Mouse (Mus musculus) liver, adult 10 weeks (tissue): Measurements from ENCODE around the gene Topaz1. TPM values are rescaled to one million over a fixed set of nuclear protein-coding genes. Genes with fewer than 3 reads are reported as not detected.

ENCODE experiments used
- polyA plus RNA-seq: library from polyadenylated mRNA; stranded (reverse); fragments of 350-450 nt; fragmentation: Illumina TruSeq; extraction: RNeasy Lipid Tissue Mini Kit (QIAGEN cat#74804); gene quantifications from one replicate; pipeline ENCODE4 v1.2.3, GENCODE M21; 2014; ENCODE audit warnings: low read depth, low replicate concordance

Gene Topaz1
- not detected for polyA plus RNA-seq

DNA sequence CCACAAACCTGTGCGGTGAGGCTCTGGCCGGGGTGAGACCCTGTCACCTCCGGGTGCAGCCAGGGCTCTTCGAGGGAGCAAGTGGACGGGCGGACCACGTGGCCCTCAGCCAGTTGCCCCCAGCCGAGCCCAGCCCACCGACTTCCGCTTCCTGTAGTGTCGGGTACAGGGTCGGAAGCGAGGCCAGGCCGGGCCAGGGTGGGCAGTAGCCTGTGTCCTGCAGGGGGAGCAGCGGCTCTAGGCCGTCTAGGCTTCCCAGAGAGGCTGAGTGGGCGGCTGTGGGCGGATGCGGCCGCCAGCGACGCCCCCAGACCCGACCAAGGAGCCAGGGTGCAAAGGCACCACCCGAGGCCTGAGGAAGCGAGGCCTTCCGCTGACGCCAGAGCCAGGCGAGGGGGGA lies at the start of gene Topaz1:
Topaz1 (plus strand) TSS at position 287 of the 400 bp plus-strand sequence.

DNA sequence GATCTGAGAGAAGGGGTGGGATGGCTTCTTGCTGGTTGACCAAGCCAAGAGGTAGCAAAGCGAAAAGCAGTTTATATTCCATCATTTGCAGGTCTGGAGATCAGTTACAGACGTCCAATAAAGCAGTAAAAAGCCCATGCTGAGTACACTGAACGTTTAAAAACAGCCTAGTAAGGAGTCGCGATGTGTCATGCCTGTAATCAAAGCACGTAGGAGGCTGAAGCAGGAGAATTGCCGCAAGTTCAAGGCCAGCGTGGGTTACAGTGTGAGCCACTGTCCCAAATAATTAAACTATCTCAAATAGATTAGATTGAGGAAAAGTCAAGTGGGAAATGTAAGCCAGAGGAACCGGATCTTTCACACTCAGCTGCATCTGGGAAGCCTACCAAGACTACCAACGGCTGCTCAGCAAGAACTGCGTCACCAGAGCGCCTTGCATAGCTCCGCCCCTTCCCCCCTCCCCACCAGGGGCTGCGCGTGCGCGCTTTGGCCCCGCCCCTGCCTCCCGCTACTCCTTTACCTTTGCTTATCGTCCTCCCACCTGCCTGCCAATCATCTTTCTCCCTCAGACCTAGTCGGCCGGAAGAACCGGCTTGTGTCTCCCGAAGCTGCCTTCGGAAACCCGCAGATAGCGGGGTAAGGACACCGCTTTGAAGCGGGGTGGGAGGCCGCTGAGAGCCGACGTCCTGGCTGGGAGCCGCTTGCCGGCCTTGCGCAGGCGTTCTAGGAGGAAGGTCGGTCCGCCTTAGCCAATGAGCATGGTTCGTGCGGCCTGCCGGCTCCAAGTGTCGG lies 58.1 kb downstream of the Topaz1 start, which contains the start of gene Tcaim:
Tcaim (plus strand) TSS at position 487 of the 792 bp plus-strand sequence.

DNA sequence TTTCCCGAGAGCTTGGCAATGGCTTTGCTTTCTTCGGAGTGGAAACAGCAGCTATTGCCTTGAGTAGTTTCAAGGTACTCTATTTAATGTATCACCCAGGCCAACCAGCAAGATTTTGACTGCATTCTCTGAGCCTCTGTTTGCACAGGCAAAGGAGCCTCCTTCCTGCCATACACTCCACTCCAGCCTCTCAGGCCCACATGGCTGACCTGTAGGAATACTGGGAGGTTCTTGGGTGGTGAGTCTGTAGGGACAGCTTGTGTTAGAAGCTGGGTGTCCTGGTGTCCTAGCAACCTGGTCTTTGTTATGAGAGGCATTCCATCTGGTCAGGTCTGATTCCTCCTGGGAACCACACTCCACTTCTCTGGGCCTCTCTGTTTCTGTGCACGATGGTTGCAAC lies 96.6 kb downstream of the Topaz1 start, which contains the start of gene Gm35549:
Gm35549 (minus strand) TSS at position 276 of the 400 bp plus-strand sequence.

Other genes with a start within 250 kb of the Topaz1 start
- 26.2 TPM for gene Tcaim, start 58.2 kb downstream of the Topaz1 start, polyA plus RNA-seq
- not detected for gene Gm35549, start 96.7 kb downstream of the Topaz1 start, polyA plus RNA-seq
- 56.2 TPM for gene Zfp445, start 118.7 kb downstream of the Topaz1 start, polyA plus RNA-seq
- 19.9 TPM for gene Zkscan7, start 138.3 kb downstream of the Topaz1 start, polyA plus RNA-seq
- gene Zfp105, start 175.7 kb downstream of the Topaz1 start, polyA plus RNA-seq: 1.1 TPM
- gene 1110059G10Rik, start 203.7 kb downstream of the Topaz1 start, polyA plus RNA-seq: 36.3 TPM
- gene Kif15, start 203.7 kb downstream of the Topaz1 start, polyA plus RNA-seq: 0.40 TPM